Mouse (Mus musculus) CD4-positive helper T cell, adult 2 months (primary cell): Measurements from ENCODE around the gene Sh3pxd2a.

Source experiments
- DNase-seq: peaks from one replicate; pipeline ENCODE4 v3.0.0-alpha.2; 2012; ENCODE audit warnings: low read depth, missing footprints, low spot score

Gene Sh3pxd2a

GRCm38 (mm10) chr19:47279372-47279771, 184.8 kb downstream of the Sh3pxd2a start:
- DNase-seq: no peak

GRCm38 (mm10) chr19:47276730-47277129, 187.5 kb downstream of the Sh3pxd2a start:
- no peak for DNase-seq

GRCm38 (mm10) chr19:47270520-47270919, 193.7 kb downstream of the Sh3pxd2a start:
- DNase-seq: no peak

GRCm38 (mm10) chr19:47269729-47270128, 194.5 kb downstream of the Sh3pxd2a start:
- no peak for DNase-seq

GRCm38 (mm10) chr19:47267066-47267465, 197.1 kb downstream of the Sh3pxd2a start:
- no peak for DNase-seq

- DNase-seq: no peak
Observed at GRCm38 (mm10) chr19:47266070-47266801, 198.0 kb downstream of the Sh3pxd2a start.

GRCm38 (mm10) chr19:47264322-47265092, 199.7 kb downstream of the Sh3pxd2a start:
- DNase-seq: no peak

GRCm38 (mm10) chr19:47263621-47264020, 200.6 kb downstream of the Sh3pxd2a start:
- DNase-seq: no peak

GRCm38 (mm10) chr19:47261196-47261595, 203.0 kb downstream of the Sh3pxd2a start:
- DNase-seq: no peak

- peak; percentile 16 for DNase-seq
Observed at GRCm38 (mm10) chr19:47259581-47259980, 204.6 kb downstream of the Sh3pxd2a start.

GRCm38 (mm10) chr19:47255919-47256318, 208.3 kb downstream of the Sh3pxd2a start:
- DNase-seq: no peak

- DNase-seq: no peak
Observed at GRCm38 (mm10) chr19:47255036-47255435, 209.2 kb downstream of the Sh3pxd2a start.

- DNase-seq: no peak
Observed at GRCm38 (mm10) chr19:47253053-47253628, 211.1 kb downstream of the Sh3pxd2a start.

- no peak for DNase-seq
Observed at GRCm38 (mm10) chr19:47250931-47251330, 213.3 kb downstream of the Sh3pxd2a start.

- DNase-seq: no peak
Observed at GRCm38 (mm10) chr19:47248906-47249568, 215.2 kb downstream of the Sh3pxd2a start.

- no peak for DNase-seq
Observed at GRCm38 (mm10) chr19:47248296-47248695, 215.9 kb downstream of the Sh3pxd2a start.

- no peak for DNase-seq
Observed at GRCm38 (mm10) chr19:47247791-47248190, 216.4 kb downstream of the Sh3pxd2a start.

- DNase-seq: no peak
Observed at GRCm38 (mm10) chr19:47245512-47245911, 218.7 kb downstream of the Sh3pxd2a start.

GRCm38 (mm10) chr19:47242227-47242626, 222.0 kb downstream of the Sh3pxd2a start:
- DNase-seq: no peak

- DNase-seq: no peak
Observed at GRCm38 (mm10) chr19:47240957-47241356, 223.2 kb downstream of the Sh3pxd2a start.

- no peak for DNase-seq
Observed at GRCm38 (mm10) chr19:47240076-47240475, 224.1 kb downstream of the Sh3pxd2a start.

- DNase-seq: no peak
Observed at GRCm38 (mm10) chr19:47233087-47233486, 231.1 kb downstream of the Sh3pxd2a start.
